ENCODE assay signal across 29 mouse cellular contexts in the genomic region with DNA sequence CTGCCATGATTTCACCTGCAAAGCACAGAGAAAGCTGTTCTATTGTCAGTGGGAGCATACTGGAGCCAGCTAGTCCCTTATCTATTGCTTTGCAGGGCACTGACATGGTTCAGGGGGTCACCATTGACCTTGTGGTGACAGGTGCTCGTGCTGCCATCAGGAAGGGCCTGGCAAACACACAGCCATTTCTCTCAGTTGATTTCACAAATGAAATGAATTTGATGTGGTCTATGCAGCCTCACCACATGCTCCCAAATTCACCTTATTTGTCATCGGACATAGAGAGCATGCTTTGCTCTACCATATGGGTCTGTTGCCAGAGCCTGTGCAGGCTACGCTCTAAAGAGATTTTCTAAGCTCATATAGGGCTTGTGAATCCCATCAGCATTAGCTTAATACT.
DNase-seq lines count a peak whose midpoint lies in the region; ATAC-seq and TF ChIP-seq lines count a peak whose summit lies in the region.
"Had no signal": no experiment of that assay in that cellular context is flagged by ENCODE, and none has a peak within 500 bp of the region (broad histone marks: within the 10 kb centered on the region; RNA-seq: fewer than 3 reads in every experiment).

No protein-coding gene starts in this region.

- H3K4me2 ChIP-seq in hindbrain, embryonic 16.5 days (ENCODE audit: low read length) = no peak overlapping the region
- H3K4me2 ChIP-seq in hindbrain, embryonic 14.5 days (replicated peaks) = no peak overlapping the region
- no peak overlapping the region for H3K4me2 ChIP-seq in midbrain, postnatal 0 days (ENCODE audit: low read depth, low read length, poor library complexity, severe bottlenecking)
- no peak overlapping the region for H3K4me2 ChIP-seq in midbrain, embryonic 15.5 days
- no peak overlapping the region for H3K4me2 ChIP-seq in forebrain, embryonic 11.5 days (ENCODE audit: low read depth, low read length, severe bottlenecking)
- H3K4me2 ChIP-seq: heart, embryonic 12.5 days; heart, embryonic 15.5 days; hindbrain, embryonic 15.5 days had no signal

- no peak overlapping the region for H3K27ac ChIP-seq in hindbrain, embryonic 16.5 days (ENCODE audit: low read depth, low read length)
- no peak overlapping the region for H3K27ac ChIP-seq in hindbrain, embryonic 14.5 days
- no peak overlapping the region for H3K27ac ChIP-seq in midbrain, postnatal 0 days (ENCODE audit: low read depth, low read length)
- no peak overlapping the region for H3K27ac ChIP-seq in midbrain, embryonic 15.5 days
- H3K27ac ChIP-seq in forebrain, embryonic 11.5 days (ENCODE audit: low read depth, low read length) = no peak overlapping the region
- H3K27ac ChIP-seq: forebrain, embryonic 10.5 days; gastrocnemius, adult 2 months; heart, embryonic 15.5 days; hindbrain, embryonic 15.5 days had no signal

- peak; percentile 3 for DNase-seq in cerebellum, adult 11-12 months
- DNase-seq in cerebellum, adult 8-10 months = no peak
- DNase-seq in hindbrain, embryonic 14.5 days (ENCODE audit: low spot score) = no peak
- DNase-seq in midbrain, postnatal 0 days (ENCODE audit: low spot score) = peak; percentile 54
- peak; percentile 4 to 5 for DNase-seq in cerebellum, postnatal 25 days
- DNase-seq in forebrain, embryonic 11.5 days (ENCODE audit: low spot score) = no peak
- DNase-seq: adrenal gland, postnatal 10 days; adrenal gland, postnatal 36 days; B cell, adult 2 months; forebrain, postnatal 0 days; gastrocnemius, adult 2 months; gastrocnemius, postnatal 14 days; heart, adult 11 months; heart, postnatal 10 days; heart, postnatal 36 days; kidney, adult 18-20 months; kidney, adult 9 months had no signal

- H3K9me3 ChIP-seq in hindbrain, embryonic 16.5 days (ENCODE audit: control insufficient read depth, low read length) = no peaks in the 10 kb centered on the region
- no peaks in the 10 kb centered on the region for H3K9me3 ChIP-seq in hindbrain, embryonic 14.5 days (ENCODE audit: control insufficient read depth, low read length)
- no peaks in the 10 kb centered on the region for H3K9me3 ChIP-seq in midbrain, postnatal 0 days (ENCODE audit: low read length)
- no peaks in the 10 kb centered on the region for H3K9me3 ChIP-seq in midbrain, embryonic 15.5 days
- H3K9me3 ChIP-seq in forebrain, embryonic 11.5 days (ENCODE audit: control insufficient read depth, low read length) = no peaks in the 10 kb centered on the region
- H3K9me3 ChIP-seq: forebrain, embryonic 10.5 days; heart, embryonic 12.5 days; heart, embryonic 15.5 days; hindbrain, embryonic 15.5 days had no signal

- no peak overlapping the region for H3K4me3 ChIP-seq in hindbrain, embryonic 16.5 days (ENCODE audit: low read length)
- no peak overlapping the region for H3K4me3 ChIP-seq in hindbrain, embryonic 14.5 days (replicated peaks; ENCODE audit: low read length)
- H3K4me3 ChIP-seq in midbrain, postnatal 0 days (ENCODE audit: low read depth, low read length) = no peak overlapping the region
- H3K4me3 ChIP-seq in midbrain, embryonic 15.5 days = no peak overlapping the region
- no peak overlapping the region for H3K4me3 ChIP-seq in forebrain, embryonic 11.5 days (ENCODE audit: low read depth, low read length)
- H3K4me3 ChIP-seq: forebrain, embryonic 10.5 days; gastrocnemius, adult 2 months; heart, embryonic 12.5 days; heart, embryonic 15.5 days; hindbrain, embryonic 15.5 days had no signal

- TF ChIP-seq CTCF in midbrain, postnatal 0 days (IDR thresholded peaks at IDR 0.05) = no peak

- H3K27me3 ChIP-seq in hindbrain, embryonic 16.5 days (replicated peaks; ENCODE audit: control insufficient read depth, insufficient read depth, low read length) = no peaks in the 10 kb centered on the region
- H3K27me3 ChIP-seq in hindbrain, embryonic 14.5 days (ENCODE audit: control insufficient read depth, insufficient read depth, low read length) = no peaks in the 10 kb centered on the region
- H3K27me3 ChIP-seq in midbrain, postnatal 0 days (ENCODE audit: insufficient read depth, low read length) = no peaks in the 10 kb centered on the region
- H3K27me3 ChIP-seq in midbrain, embryonic 15.5 days (replicated peaks) = no peaks in the 10 kb centered on the region
- H3K27me3 ChIP-seq in forebrain, embryonic 11.5 days (ENCODE audit: control insufficient read depth, insufficient read depth, low read length) = no peaks in the 10 kb centered on the region
- H3K27me3 ChIP-seq: CH12.LX; heart, embryonic 12.5 days; heart, embryonic 15.5 days; hindbrain, embryonic 15.5 days; Patski had no signal

- peak; percentile 58; the same call in 1 of the 2 replicates for ATAC-seq in hindbrain, embryonic 16.5 days
- no peak for ATAC-seq in hindbrain, embryonic 14.5 days (ENCODE audit: low FRiP score)
- no peak for ATAC-seq in midbrain, postnatal 0 days (ENCODE audit: low FRiP score)
- ATAC-seq in midbrain, embryonic 15.5 days (replicated peaks) = no peak
- ATAC-seq in forebrain, embryonic 11.5 days (replicated peaks; ENCODE audit: low FRiP score) = no peak
- ATAC-seq: forebrain, embryonic 14.5 days; forebrain, postnatal 0 days; inflammation-experienced regulatory T-cells, adult 6 months; intestine, embryonic 16.5 days; Patski had no signal

- WGBS in hindbrain, embryonic 16.5 days = 64% methylated on average over 3 of the region's 3 CpGs
- WGBS in hindbrain, embryonic 14.5 days = 67% methylated on average over 3 of the region's 3 CpGs
- 70% methylated on average over 3 of the region's 3 CpGs for WGBS in midbrain, postnatal 0 days
- 68% methylated on average over 3 of the region's 3 CpGs for WGBS in midbrain, embryonic 15.5 days
- WGBS in forebrain, embryonic 11.5 days = 81% methylated on average over 3 of the region's 3 CpGs

- H3K4me1 ChIP-seq in hindbrain, embryonic 16.5 days (ENCODE audit: control insufficient read depth, insufficient read depth, low read depth, low read length) = no peaks in the 10 kb centered on the region
- 0 out of 2 replicates have a peak, but pooled peaks cover 4% of the 10 kb centered on the region for H3K4me1 ChIP-seq in hindbrain, embryonic 14.5 days (replicated peaks; ENCODE audit: control insufficient read depth, insufficient read depth, low read length)
- H3K4me1 ChIP-seq in midbrain, postnatal 0 days (ENCODE audit: insufficient read depth, low read length) = no peaks in the 10 kb centered on the region
- no peaks in the 10 kb centered on the region for H3K4me1 ChIP-seq in midbrain, embryonic 15.5 days
- no peaks in the 10 kb centered on the region for H3K4me1 ChIP-seq in forebrain, embryonic 11.5 days (replicated peaks; ENCODE audit: control insufficient read depth, insufficient read depth, low read length)
- H3K4me1 ChIP-seq: forebrain, embryonic 10.5 days; heart, embryonic 12.5 days; heart, embryonic 15.5 days had no signal

- H3K36me3 ChIP-seq in hindbrain, embryonic 16.5 days (ENCODE audit: control insufficient read depth, insufficient read depth, low read length) = no peaks in the 10 kb centered on the region
- H3K36me3 ChIP-seq in hindbrain, embryonic 14.5 days (replicated peaks; ENCODE audit: control insufficient read depth, insufficient read depth) = no peaks in the 10 kb centered on the region
- H3K36me3 ChIP-seq in midbrain, postnatal 0 days (ENCODE audit: insufficient read depth, low read length) = no peaks in the 10 kb centered on the region
- no peaks in the 10 kb centered on the region for H3K36me3 ChIP-seq in midbrain, embryonic 15.5 days (replicated peaks)
- H3K36me3 ChIP-seq in forebrain, embryonic 11.5 days (ENCODE audit: control insufficient read depth, insufficient read depth, low read length) = no peaks in the 10 kb centered on the region
- H3K36me3 ChIP-seq: forebrain, embryonic 10.5 days; G1E; heart, embryonic 12.5 days; heart, embryonic 15.5 days; hindbrain, embryonic 15.5 days had no signal

- H3K9ac ChIP-seq in hindbrain, embryonic 16.5 days (ENCODE audit: low read depth, low read length) = no peak overlapping the region
- H3K9ac ChIP-seq in hindbrain, embryonic 14.5 days = no peak overlapping the region
- no peak overlapping the region for H3K9ac ChIP-seq in midbrain, postnatal 0 days (replicated peaks; ENCODE audit: low read length, poor library complexity, severe bottlenecking)
- no peak overlapping the region for H3K9ac ChIP-seq in midbrain, embryonic 15.5 days
- H3K9ac ChIP-seq in forebrain, embryonic 11.5 days (ENCODE audit: low read length) = no peak overlapping the region
- H3K9ac ChIP-seq: forebrain, postnatal 0 days; heart, embryonic 12.5 days; heart, embryonic 15.5 days; hindbrain, embryonic 15.5 days had no signal

Comparison
In these comparisons a context has a peak if more than half of its experiments do, and no peak if none do; other contexts are left out.
1. DNase-seq: peak in cerebellum, adult 11-12 months (single experiment), midbrain, postnatal 0 days (single experiment) and cerebellum, postnatal 25 days (2 of 2); none in cerebellum, adult 8-10 months (single experiment), hindbrain, embryonic 14.5 days (single experiment) and forebrain, embryonic 11.5 days (single experiment).